Mouse (Mus musculus) CH12.LX (cell line): Measurements from ENCODE around the gene Hpse2. TPM values are rescaled to one million over a fixed set of nuclear protein-coding genes. Genes with fewer than 3 reads are reported as not detected.

Experiments
- DNase-seq: peaks from one replicate; pipeline ENCODE4 v3.0.0-alpha.2; 2013; ENCODE audit errors: extremely low read depth
- H3K27ac ChIP-seq: 2 replicates; pipeline ENCODE4 v1.5.1; 2012; ENCODE audit warnings: low read depth, mild to moderate bottlenecking, control low read depth, moderate library complexity; ENCODE audit not compliant: insufficient read depth
- H3K27me3 ChIP-seq: replicated peaks from 2 replicates; pipeline ENCODE3; 2012; ENCODE audit warnings: inconsistent platforms
- H3K36me3 ChIP-seq, 2 experiments: replicated peaks in 1 of 2; 2 replicates each; pipeline versions ENCODE3 to v1.6.1; 2012; ENCODE audit warnings: inconsistent platforms in 1 of 2, low read length in 1 of 2, mild to moderate bottlenecking in 1 of 2, mixed read lengths in 1 of 2, moderate library complexity in 1 of 2; ENCODE audit not compliant: control insufficient read depth in 1 of 2, insufficient read depth in 1 of 2
- H3K4me1 ChIP-seq, 2 experiments: 2 replicates each; pipeline ENCODE4 v1.6.1; 2012; ENCODE audit warnings: inconsistent platforms in 1 of 2, moderate library complexity in 1 of 2; ENCODE audit not compliant: insufficient read depth in 2 of 2, control insufficient read depth in 1 of 2
- H3K4me2 ChIP-seq: 2 replicates; pipeline ENCODE4 v1.6.1; 2012; ENCODE audit warnings: low read depth, mild to moderate bottlenecking, control low read depth; ENCODE audit not compliant: poor library complexity, insufficient read depth, severe bottlenecking
- H3K4me3 ChIP-seq, 3 experiments: fragments of 150-350 bp in 1 of 3; sonication (generic) in 1 of 3; replicated peaks in 1 of 3; 2 replicates each; pipeline versions ENCODE3 to v1.5.1; 2011 to 2012; ENCODE audit warnings: low read depth in 2 of 3, low read length in 2 of 3, mild to moderate bottlenecking in 2 of 3, moderate library complexity in 2 of 3, control low read depth in 1 of 3, improper control_type of control experiment in 1 of 3, inconsistent platforms in 1 of 3, mixed read lengths in 1 of 3; ENCODE audit not compliant: poor library complexity in 1 of 3
- H3K79me2 ChIP-seq: replicated peaks from 2 replicates; pipeline ENCODE4 v1.6.1; 2012; ENCODE audit warnings: mild to moderate bottlenecking, moderate library complexity; ENCODE audit not compliant: control insufficient read depth, poor library complexity, insufficient read depth, severe bottlenecking; ENCODE audit errors: extremely low read depth
- H3K9ac ChIP-seq: 2 replicates; pipeline ENCODE4 v1.6.1; 2012; ENCODE audit warnings: low read depth, mild to moderate bottlenecking, control low read depth, moderate library complexity; ENCODE audit not compliant: insufficient read depth
- H3K9me3 ChIP-seq: replicated peaks from 2 replicates; pipeline ENCODE3; 2012; ENCODE audit warnings: low read length, inconsistent platforms, mixed read lengths
- CHD1 ChIP-seq: IDR thresholded peaks from 2 replicates; pipeline ENCODE4 v1.6.1; 2012; ENCODE audit warnings: low read depth, low read length, improper control_type of control experiment, inconsistent platforms
- CHD2 ChIP-seq: IDR thresholded peaks from 2 replicates; pipeline ENCODE4 v1.6.1; 2011; ENCODE audit warnings: low read length, improper control_type of control experiment
- CTCF ChIP-seq, 2 experiments: IDR thresholded peaks in 1 of 2; conservative IDR thresholded peaks in 1 of 2; 2 replicates each; pipeline ENCODE4 v1.5.1; 2011 to 2012; ENCODE audit warnings: low read depth in 2 of 2, low read length in 2 of 2, improper control_type of control experiment in 1 of 2, inconsistent platforms in 1 of 2, mild to moderate bottlenecking in 1 of 2, moderate library complexity in 1 of 2
- EP300 ChIP-seq: IDR thresholded peaks from 2 replicates; pipeline ENCODE4 v1.6.1; 2011; ENCODE audit warnings: low read length, improper control_type of control experiment
- GABPA ChIP-seq: IDR thresholded peaks from 2 replicates; pipeline ENCODE4 v1.6.1; 2012; ENCODE audit warnings: low read depth, low read length, improper control_type of control experiment, inconsistent platforms; ENCODE audit not compliant: insufficient replicate concordance
- JUN ChIP-seq: IDR thresholded peaks from 2 replicates; pipeline ENCODE4 v1.6.1; 2011; ENCODE audit warnings: low read depth, mild to moderate bottlenecking, low read length, improper control_type of control experiment, moderate library complexity; ENCODE audit not compliant: insufficient read depth
- KAT2A ChIP-seq: IDR thresholded peaks from 2 replicates; pipeline ENCODE4 v1.6.1; 2012; ENCODE audit warnings: low read length, improper control_type of control experiment, inconsistent platforms; ENCODE audit not compliant: insufficient replicate concordance
- MAFK ChIP-seq: IDR thresholded peaks from 2 replicates; pipeline ENCODE4 v1.6.1; 2011; ENCODE audit warnings: low read length, improper control_type of control experiment; ENCODE audit not compliant: insufficient replicate concordance
- MAX ChIP-seq: IDR thresholded peaks from 2 replicates; pipeline ENCODE4 v1.6.1; 2011; ENCODE audit warnings: low read length, improper control_type of control experiment
- NELFE ChIP-seq: IDR thresholded peaks from 2 replicates; pipeline ENCODE4 v1.6.1; 2011; ENCODE audit warnings: low read depth, low read length, improper control_type of control experiment
- RAD21 ChIP-seq: IDR thresholded peaks from 2 replicates; pipeline ENCODE4 v1.6.1; 2011; ENCODE audit warnings: low read depth, mild to moderate bottlenecking, low read length, improper control_type of control experiment, moderate library complexity
- SIN3A ChIP-seq: IDR thresholded peaks from 2 replicates; pipeline ENCODE4 v1.6.1; 2012; ENCODE audit warnings: low read length, improper control_type of control experiment, inconsistent platforms
- SMC3 ChIP-seq: IDR thresholded peaks from 2 replicates; pipeline ENCODE4 v1.6.1; 2011; ENCODE audit warnings: low read depth, low read length, improper control_type of control experiment
- TBP ChIP-seq: conservative IDR thresholded peaks from 2 replicates; pipeline ENCODE4 v1.6.1; 2011; ENCODE audit warnings: low read depth, low read length, improper control_type of control experiment
- UBTF ChIP-seq: IDR thresholded peaks from 2 replicates; pipeline ENCODE4 v1.6.1; 2012; ENCODE audit warnings: low read depth, mild to moderate bottlenecking, inconsistent platforms, low read length, improper control_type of control experiment, moderate library complexity
- USF1 ChIP-seq: IDR thresholded peaks from 2 replicates; pipeline ENCODE4 v1.6.1; 2014; ENCODE audit warnings: low read depth, mild to moderate bottlenecking, inconsistent platforms, low read length, improper control_type of control experiment
- ZC3H11A ChIP-seq: IDR thresholded peaks from 2 replicates; pipeline ENCODE4 v1.6.1; 2012; ENCODE audit warnings: low read depth, mild to moderate bottlenecking, inconsistent platforms, low read length, improper control_type of control experiment
- ZKSCAN1 ChIP-seq: IDR thresholded peaks from 2 replicates; pipeline ENCODE4 v1.6.1; 2012; ENCODE audit warnings: low read depth, inconsistent platforms, low read length, improper control_type of control experiment, borderline replicate concordance
- ZNF384 ChIP-seq: IDR thresholded peaks from 2 replicates; pipeline ENCODE4 v1.6.1; 2012; ENCODE audit warnings: low read depth, low read length, improper control_type of control experiment, inconsistent platforms
- dilution Hi-C: fragments of 300-500 bp; cut with MboI; formaldehyde crosslinking; loops from 2 replicates; pipeline ENCODE4 v1.14.3; 2020; ENCODE audit warnings: low sequenced_read_pairs; ENCODE audit not compliant: extremely low pct_unique_long_range_greater_than_20kb, extremely low pct_ligation_motif_present
- in situ Hi-C: fragments of 300-500 bp; cut with MboI; formaldehyde crosslinking; loops from 3 replicates; pipeline ENCODE4 v1.14.3; 2019; ENCODE audit warnings: low sequenced_read_pairs, low pct_ligation_motif_present, low pct_unique_long_range_greater_than_20kb, mixed read lengths
- polyA plus RNA-seq: library from polyadenylated mRNA; unstranded; fragments of >175 nt; gene quantifications from 2 replicates; pipeline ENCODE4 v1.2.1, GENCODE M21; 2012; ENCODE audit warnings: low read depth; ENCODE audit not compliant: insufficient read length
- total RNA-seq, 2 experiments: library from RNA; depleted of rRNA; stranded (reverse); fragments of 300-350 nt in 1 of 2; fragments of >200 nt in 1 of 2; gene quantifications; 2 replicates each; pipeline ENCODE4 v1.2.3; 2012 to 2014

The Hpse2 gene
- total and polyA plus RNA-seq, 3 experiments: not detected

GRCm38 (mm10) chr19:42996406-42996805 is 391.7 kb downstream of the Hpse2 start:
- in situ Hi-C loops (no loop called here), dilution Hi-C loops (no loop called here)
- Histone ChIP-seq H3K4me1 (peaks cover 4 to 15% of the 10 kb centered on the region in 2 experiments; a peak in 3 of 4 replicates), H3K9me3 (no peaks in the 10 kb centered on the region), H3K9ac (no peak overlapping the region), H3K4me2 (no peak overlapping the region), H3K27ac (no peak overlapping the region), H3K36me3 (no peaks in the 10 kb centered on the region), H3K79me2 (no peaks in the 10 kb centered on the region), H3K4me3 (no peak overlapping the region), H3K27me3 (no peaks in the 10 kb centered on the region)
- no peak for TF ChIP-seq TBP
- TF ChIP-seq SMC3: no peak
- TF ChIP-seq MAFK: no peak
- TF ChIP-seq EP300: no peak
- TF ChIP-seq CHD1: no peak
- no peak for TF ChIP-seq ZKSCAN1
- TF ChIP-seq ZNF384: no peak
- no peak for TF ChIP-seq SIN3A
- TF ChIP-seq JUN: no peak
- no peak for TF ChIP-seq RAD21
- no peak for TF ChIP-seq CHD2
- no peak for TF ChIP-seq UBTF
- TF ChIP-seq GABPA: no peak
- TF ChIP-seq ZC3H11A: no peak
- TF ChIP-seq MAX: no peak
- no peak for TF ChIP-seq NELFE
- no peak for TF ChIP-seq KAT2A
- peak; percentile 51 for DNase-seq

DNA sequence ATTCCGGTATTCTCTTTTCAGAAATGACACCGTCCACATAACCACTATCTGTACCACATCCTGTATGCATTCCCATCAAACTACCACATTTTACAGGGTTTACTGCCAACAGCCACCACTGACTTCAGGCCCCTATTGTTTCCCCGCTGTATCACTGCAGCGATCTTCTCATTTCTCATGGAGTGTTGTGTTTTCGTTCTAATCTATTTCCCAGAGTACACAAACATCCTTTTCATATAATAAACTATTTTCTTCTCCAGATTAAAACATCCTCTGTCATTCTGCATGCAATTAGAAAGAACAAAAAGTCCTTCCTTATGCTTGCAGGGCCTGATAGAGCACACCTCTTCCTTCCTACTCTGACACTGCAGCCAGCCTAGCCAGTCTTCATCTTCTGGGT is 399.3 kb downstream of the Hpse2 start:
- Histone ChIP-seq H3K9me3 (no peaks in the 10 kb centered on the region), H3K9ac (no peak overlapping the region), H3K79me2 (no peaks in the 10 kb centered on the region), H3K27me3 (no peaks in the 10 kb centered on the region), H3K4me2 (no peak overlapping the region), H3K27ac (no peak overlapping the region), H3K36me3 (no peaks in the 10 kb centered on the region), H3K4me1 (peaks cover 0 to 7% of the 10 kb centered on the region in 2 experiments; a peak in 1 of 4 replicates), H3K4me3 (no peak overlapping the region)
- dilution Hi-C loops: no loop called here
- in situ Hi-C loops: no loop called here
- TF ChIP-seq JUN: no peak
- no peak for TF ChIP-seq CTCF (conservative IDR thresholded peaks at IDR 0.05 in 1 of 2, IDR thresholded peaks at IDR 0.05 in 1 of 2; ENCODE audit: low read depth in 2 of 2, low read length in 2 of 2)
- no peak for TF ChIP-seq USF1
- TF ChIP-seq MAFK: no peak
- DNase-seq: no peak
